Mouse (Mus musculus) kidney, postnatal 4 days (tissue): ENCODE measurements at regions not wholly inside any gene's neighbourhood (a gene's known extent, or its start where the extent isn't known, plus 50 kb on each side); places are given as distances from the start of the nearest gene placed in this dataset.

Experiments
- DNase-seq, 2 experiments: peaks; one replicate each; pipeline ENCODE4 v3.0.0; 2021; ENCODE audit warnings: mixed read lengths in 2 of 2

DNA sequence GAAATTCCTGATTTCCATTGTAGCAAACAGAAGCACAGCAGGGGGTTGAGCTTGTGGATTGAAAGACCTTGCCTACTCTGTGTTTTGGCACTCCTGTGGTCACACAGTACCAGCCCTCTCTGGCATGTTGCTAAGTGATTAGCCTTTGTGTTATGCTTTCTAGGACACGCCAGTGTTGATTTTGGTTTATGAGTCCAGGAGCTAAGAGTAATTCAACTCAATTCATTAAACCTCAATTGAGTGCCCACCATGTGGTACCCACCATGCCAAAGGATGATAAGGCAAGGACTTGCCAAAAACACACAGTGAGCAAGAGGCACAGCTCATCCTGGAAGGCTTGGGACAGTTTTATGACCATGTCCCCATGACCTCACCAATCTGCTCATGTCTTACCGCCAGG, 221.1 kb upstream of the Sox14 start:
- no peak for DNase-seq

DNA sequence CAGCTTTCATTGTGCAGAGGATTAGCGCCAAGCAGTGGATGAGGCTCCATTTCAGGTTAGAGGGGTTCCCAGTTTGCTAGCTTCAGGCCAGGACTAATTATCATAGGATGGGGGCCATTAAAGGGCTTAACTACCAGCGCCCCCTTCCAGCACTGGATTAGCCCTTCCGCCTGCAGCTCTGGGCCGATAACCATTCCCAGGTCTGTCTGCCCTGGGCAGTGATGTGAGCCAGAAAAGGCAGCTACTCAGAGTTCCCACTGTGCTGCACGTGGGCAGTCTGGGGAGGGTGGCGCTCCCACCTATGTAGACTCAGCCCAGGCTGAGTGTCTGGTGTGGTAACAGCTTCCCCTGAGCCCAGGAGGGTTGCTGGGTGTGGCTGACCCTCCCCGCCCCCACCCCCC, 219.6 kb upstream of the Sox14 start:
- no peak for DNase-seq

DNA sequence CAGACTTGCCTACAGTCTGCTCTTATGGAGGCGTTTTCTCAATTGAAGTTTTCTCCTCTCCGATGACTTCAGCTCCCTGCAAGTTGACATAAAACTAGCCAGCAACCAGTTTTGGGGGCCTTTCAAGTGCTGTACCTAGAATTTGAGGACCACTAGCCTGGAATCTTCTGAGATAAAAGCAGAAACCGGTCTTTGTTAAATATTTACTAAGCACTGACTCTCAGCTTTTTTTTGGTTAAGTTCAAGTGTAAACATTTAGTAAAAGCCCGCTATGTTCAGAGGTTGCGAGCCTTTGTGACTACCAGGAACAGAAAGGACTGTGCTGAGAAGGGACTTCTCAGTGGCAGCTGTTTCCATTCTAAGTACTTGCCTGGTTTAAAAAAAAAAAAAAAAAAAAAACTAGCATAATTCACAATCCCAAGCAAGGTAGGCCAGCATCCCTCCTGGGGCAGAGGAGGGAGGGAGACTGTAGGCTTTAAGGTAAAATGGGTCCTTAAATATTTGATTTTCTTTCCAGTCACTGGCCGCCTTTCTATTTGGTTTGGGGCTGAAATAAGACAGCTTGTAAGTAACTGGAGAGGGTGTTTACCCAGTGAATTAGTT, 219.1 kb upstream of the Sox14 start:
- no peak for DNase-seq

DNA sequence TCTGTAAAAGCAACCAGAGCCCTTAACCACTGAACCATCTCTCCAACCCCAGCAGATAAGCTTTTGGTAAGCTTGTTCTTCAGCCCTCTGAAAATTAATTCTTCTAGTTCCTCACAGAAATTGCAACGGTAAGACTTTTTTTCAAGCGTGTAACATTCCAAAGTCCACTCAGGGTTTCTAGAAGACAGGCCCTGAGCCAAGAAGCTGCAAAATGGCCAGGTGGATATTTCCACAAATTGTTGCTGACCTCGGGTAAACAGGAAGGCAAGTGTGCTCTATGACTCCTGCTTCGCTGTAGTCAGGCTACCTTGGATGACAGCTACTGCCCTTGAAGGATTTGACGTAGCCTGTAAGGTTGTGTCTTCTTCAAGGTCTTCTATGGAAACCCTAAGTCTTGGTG, 195.2 kb upstream of the Sox14 start:
- no peak for DNase-seq

DNA sequence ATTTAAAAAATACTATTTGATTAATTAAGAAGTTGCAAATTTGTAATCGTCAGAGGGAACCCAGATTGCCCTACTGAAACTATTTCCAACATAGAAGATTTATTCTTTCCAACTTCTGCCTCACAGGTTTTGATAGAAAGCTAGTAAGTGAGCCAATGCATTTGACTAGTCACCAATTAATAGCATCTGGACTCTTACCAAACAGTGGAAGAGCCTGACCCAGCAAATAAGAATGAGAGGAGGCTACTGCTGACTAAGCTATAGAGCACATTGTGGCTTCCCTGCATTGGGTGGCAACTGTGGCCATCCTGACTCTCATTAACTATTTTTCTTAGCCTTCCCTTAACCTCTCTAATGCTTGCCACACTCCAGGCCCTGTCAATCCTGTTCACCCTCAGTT, 182.6 kb upstream of the Sox14 start:
- no peak for DNase-seq

DNA sequence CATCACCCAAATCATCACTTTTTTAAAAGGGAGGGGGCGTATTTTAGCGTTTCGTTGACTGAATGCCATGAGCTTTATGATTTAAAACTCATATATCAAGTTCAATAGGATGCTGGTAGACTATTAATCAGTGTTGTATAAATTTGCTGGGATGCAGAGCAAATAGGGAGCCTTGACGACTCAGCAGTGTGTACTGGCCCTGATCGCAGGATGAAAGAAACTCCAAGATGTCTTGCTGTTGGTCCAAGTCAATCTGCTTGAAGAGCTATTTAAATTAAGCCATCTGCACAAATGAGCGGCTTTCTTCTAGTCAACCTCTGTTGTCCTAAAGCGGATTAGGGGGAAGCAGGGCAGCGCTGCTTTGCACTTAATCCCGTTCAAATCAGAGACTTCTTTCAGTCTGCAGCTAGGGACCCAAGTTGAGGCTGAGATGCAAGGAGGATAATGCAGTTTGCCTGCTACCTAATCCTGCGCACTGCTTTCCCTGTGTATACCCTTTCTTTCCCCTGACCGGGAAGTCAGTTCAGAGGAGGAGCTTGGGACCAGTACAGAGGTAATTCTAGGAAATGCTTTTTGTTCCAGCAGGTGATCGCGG, 170.3 kb upstream of the Sox14 start:
- DNase-seq: no peak

DNA sequence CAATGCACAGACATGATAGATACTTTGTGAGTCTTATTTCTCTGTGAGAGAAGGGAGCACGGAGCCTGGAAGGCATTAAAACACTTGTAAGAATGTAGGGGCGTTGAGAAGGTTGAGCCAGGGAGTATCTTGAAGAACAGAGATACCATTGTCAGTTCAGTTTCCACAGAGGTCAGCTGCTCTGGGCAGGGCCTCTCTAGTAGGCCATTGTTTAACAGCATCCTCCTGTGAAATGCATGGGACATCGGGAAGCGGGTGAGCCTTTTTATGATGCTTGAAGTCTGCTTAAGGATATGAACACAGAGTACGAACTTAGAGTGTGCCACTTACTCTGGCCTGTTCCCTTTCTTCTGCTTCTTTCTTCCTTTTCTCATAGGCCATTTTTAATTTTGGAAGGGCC, 169.7 kb upstream of the Sox14 start:
- no peak for DNase-seq

DNA sequence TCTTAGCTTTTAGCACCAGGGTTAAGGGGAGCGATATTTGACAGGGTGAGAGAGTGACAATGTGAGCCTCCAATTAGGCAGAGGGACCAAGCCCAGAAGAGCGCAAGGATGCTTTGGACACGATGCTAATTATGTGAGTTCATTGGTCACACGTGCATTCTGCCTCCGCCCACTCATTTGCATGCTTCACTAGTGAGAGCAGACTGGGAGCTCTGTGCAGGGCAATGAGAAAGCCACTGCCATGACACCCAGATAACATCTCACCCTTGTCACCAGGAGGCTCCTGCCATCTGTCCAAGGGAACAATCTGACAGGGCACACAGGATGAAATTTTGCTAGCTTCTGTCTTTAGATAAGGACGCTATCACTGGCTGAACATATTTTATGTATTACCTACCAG, 165.8 kb upstream of the Sox14 start:
- peak in 1 of 2 experiments; percentile 4 for DNase-seq

DNA sequence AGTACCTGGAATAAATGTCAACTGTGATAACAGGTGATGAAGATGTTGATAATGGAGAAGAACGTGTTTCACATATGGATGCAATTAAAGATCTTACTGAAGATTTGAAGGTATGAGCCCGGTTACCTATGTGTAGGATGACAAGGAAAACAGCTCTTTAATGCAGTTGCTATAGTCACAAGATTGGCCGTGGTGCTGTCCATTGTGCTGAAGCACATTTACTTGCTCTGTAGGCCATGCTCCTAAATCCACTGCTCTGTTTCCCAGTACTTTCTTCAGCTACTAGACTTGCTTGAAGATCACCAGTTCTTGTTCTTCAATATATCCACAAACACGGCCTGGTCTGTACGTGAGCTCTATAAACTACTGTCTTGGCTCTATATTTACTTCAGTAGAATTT, 147.7 kb upstream of the Sox14 start:
- DNase-seq: peak; percentile 76 to 79

DNA sequence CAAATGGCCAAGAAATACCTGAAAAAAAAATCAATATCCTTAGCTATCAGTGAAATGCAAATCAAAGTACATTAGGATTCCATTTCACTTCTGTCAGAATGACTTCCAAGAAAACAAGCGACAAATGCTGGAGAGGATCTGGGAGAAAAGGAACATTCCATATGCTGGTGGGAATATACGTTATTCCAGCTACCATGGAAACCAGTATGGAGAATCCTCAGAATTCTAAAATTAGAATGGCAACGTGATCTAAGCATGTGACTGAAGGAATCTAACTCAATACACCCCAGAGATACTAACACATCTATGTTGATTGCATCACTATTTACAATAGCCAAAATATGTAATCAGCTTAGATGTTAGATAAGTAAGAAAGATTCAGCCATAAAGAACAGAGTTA, 146.1 kb upstream of the Sox14 start:
- DNase-seq: no peak

DNA sequence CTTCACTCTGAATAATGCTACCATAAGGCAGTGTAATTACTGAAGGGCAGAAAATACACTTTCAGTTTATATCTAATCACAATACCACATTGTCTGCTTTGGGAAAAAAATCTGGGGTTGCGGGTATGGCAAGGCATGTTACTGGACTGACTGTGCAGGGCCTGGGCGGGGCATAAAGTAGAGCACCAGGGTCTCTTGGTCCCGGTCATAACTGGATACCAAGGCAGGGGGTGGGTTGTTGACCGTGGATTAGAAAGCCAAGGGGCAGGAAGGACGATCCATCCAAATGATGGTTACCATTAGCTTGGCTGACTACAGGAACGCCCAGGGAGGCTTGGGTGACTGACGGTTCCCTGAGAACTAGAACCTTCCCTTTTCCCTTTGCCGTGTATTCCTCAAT, 119.2 kb upstream of the Sox14 start:
- DNase-seq: no peak

DNA sequence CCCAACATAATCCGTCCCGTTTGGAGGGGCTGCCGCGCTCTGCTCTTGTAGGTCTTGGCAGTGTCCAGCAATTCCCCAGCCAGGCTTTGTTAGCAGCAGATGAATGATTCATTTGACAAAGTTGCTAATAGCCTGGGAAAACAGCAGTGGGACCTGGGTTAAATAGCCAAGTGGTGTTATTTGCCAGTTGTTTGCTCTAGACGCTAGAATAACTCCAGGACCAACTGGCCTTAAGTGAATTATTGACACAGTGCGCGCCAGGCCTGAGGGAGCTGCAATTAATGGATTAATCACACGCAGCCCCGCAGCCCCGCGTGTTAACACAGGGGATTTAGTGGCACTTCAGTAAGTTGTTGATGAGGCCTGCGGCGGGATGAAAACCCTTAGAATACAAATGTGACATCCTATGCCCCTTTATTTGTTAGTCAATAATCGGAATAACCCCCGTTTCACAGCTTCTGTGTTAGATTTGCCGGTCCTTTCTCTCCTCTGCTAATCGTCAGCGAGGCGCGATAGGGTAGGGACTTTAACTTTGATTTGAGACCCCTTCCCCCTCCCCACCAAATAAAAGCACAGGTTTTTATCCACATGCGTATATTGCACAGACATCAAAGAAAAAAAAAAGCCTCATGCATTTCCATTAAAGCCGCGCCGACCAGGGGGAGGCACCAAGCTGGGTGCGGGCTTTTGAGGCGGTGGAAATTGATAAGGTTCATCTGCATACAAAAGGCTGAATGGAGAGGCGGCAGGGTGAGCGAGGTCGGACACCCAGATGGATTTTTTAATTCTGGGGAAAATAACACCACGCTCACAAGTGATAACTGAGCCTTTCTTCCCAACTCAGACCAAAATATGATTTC, 118.5 kb upstream of the Sox14 start:
- DNase-seq: peak; percentile 32 to 48

DNA sequence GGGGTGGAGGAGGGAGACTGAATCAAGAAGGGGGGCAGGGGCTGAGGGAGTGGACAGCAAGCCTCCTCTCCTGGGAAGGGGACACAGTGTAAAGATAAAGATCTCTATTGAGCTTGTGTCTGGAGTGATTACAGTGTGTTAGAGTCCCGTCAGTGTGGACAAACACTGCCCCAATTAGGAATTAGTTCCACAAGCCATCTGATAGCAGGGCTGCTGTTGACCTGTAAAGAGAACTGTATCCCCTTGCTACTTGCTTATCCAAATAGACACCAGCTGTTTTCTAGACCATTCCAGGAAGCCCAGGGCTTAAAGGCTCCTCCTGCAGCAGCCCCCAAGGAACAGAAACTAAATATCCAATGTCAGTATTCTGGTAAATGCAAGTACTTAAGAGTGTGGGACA, 111.4 kb upstream of the Sox14 start:
- DNase-seq: no peak

DNA sequence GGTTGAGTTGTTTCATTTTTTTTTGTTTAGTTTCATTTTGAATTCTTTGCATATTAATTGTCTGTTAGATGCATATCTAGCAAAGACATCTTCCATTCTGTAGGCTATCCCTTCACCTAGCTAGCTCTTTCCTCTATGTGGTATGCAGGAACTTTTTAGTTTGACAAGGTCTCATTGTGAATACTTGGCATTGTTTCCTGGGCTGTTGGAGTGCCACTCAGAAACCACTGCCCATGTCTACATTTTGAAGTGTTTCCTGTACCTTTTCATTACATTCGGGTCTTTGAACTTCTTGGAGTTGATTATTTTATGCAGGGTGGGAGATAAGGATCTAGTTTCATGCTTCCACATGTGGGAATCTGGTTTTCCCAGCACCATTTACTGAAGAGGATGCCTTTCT, 104.8 kb upstream of the Sox14 start:
- DNase-seq: no peak

DNA sequence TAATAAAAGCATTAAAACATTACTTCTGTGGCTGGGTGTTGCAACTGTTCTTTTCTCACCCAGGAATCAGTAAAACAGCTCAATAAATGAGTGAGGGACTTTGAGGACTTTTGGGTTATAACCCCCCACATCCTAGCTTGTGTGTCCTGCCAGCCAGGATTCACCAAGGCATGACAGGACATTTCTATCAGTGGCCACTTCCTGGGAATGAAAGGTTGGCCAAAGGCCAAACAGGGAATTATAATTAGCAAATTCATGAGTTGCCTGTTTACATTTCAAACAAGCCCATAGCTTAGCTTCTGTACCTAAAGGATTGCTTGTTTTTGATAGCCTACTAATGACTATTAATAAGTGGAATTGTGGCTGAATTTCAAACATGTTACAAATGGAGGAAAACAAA, 85.6 kb upstream of the Sox14 start:
- DNase-seq: no peak

DNA sequence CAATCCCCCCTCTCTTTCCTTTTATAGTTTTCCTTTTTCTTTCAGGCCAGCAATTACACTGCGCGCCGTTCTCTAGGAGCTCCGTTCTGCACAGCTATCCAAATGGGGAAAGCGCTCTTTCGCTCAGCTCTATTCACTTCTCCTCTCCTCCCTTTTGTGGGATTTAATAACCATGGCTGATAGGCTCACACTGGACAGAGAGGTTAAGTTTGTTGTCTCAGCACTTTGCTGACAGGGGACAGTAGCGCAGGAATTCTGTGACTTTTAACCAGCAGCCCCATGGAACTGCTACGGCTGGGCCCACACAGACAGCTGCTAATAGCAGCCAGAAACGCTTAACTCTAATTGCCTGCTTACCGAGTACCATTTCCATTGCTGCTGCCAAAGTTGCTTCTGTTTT, 78.8 kb upstream of the Sox14 start:
- no peak for DNase-seq

DNA sequence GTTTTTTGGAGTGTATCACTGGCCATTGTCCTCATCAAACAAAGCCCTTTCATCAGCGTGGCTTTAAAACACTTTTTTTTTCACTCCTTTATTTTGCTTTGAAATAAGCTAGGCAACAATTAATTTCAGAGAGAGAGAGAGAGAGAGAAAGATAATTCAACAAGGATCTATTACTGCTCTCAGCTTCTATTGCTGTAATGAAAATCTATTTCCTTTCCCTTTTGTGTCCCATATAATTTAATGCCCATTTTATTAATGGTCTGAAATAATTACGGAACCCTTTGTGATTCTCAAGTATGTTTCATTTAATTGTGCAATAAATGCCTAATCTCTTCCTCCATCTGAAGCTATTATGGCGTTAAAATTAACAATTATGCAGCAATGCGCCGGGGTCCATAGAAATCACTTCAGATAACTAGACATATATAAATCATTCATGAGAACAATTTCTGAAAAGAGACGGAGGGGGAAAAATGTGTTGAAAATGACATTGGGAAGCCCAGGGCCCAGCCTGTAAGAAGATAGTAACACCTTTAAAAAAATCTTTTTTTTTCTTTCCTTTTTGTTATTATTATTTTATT, 78.2 kb upstream of the Sox14 start:
- DNase-seq: no peak
